Mouse (Mus musculus) liver, embryonic 14.5 days (tissue): Measurements from ENCODE around the gene Rhbg. TPM values are rescaled to one million over a fixed set of nuclear protein-coding genes. Genes with fewer than 3 reads are reported as not detected.

Experiments used
- ATAC-seq: fragments of 200-750 bp; cut with Nextera tagmentation; 2 replicates; pipeline ENCODE4 v1.8.0; 2017; ENCODE audit warnings: moderate number of reproducible peaks, mild to moderate bottlenecking, moderate library complexity; ENCODE audit not compliant: insufficient read depth
- DNase-seq, 3 experiments: peaks; one replicate each; pipeline ENCODE4 v3.0.0-alpha.2; 2012 to 2013; ENCODE audit warnings: low read depth in 3 of 3, low spot score in 3 of 3
- H3K27ac ChIP-seq: fragments of 300-500 bp; sonication (generic); 2 replicates; pipeline ENCODE4 v1.5.1; 2014; ENCODE audit warnings: moderate library complexity, mild to moderate bottlenecking, control low read depth, inconsistent platforms
- H3K27me3 ChIP-seq: fragments of 300-500 bp; sonication (generic); 2 replicates; pipeline ENCODE4 v1.6.1; 2014; ENCODE audit warnings: mild to moderate bottlenecking, low read length, moderate library complexity; ENCODE audit not compliant: control insufficient read depth, insufficient read depth
- H3K36me3 ChIP-seq: fragments of 300-500 bp; sonication (generic); replicated peaks from 2 replicates; pipeline ENCODE4 v1.6.1; 2014; ENCODE audit warnings: low read depth; ENCODE audit not compliant: control insufficient read depth, insufficient read depth
- H3K4me1 ChIP-seq, 2 experiments: fragments of 200-500 bp in 1 of 2; fragments of 300-500 bp in 1 of 2; sonication (generic) in 1 of 2; replicated peaks; 2 replicates each; pipeline ENCODE4 v1.6.1; 2012 to 2014; ENCODE audit warnings: antibody characterized with exemption in 1 of 2, inconsistent platforms in 1 of 2, low read length in 1 of 2; ENCODE audit not compliant: control insufficient read depth in 2 of 2, insufficient read depth in 2 of 2
- H3K4me2 ChIP-seq: fragments of 300-500 bp; sonication (generic); 2 replicates; pipeline ENCODE4 v1.6.1; 2014; ENCODE audit warnings: low read depth, mild to moderate bottlenecking, control low read depth, moderate library complexity
- H3K4me3 ChIP-seq, 2 experiments: fragments of 200-500 bp in 1 of 2; fragments of 300-500 bp in 1 of 2; sonication (generic) in 1 of 2; 2 replicates each; pipeline ENCODE4 v1.5.1; 2012 to 2014; ENCODE audit warnings: low read depth in 2 of 2, low read length in 2 of 2, mild to moderate bottlenecking in 2 of 2, control low read depth in 1 of 2, inconsistent platforms in 1 of 2, moderate library complexity in 1 of 2; ENCODE audit not compliant: insufficient read depth in 1 of 2
- H3K9ac ChIP-seq: fragments of 300-500 bp; sonication (generic); replicated peaks from 2 replicates; pipeline ENCODE4 v1.6.1; 2014; ENCODE audit warnings: mild to moderate bottlenecking, control low read depth, moderate library complexity
- H3K9me3 ChIP-seq: fragments of 300-500 bp; sonication (generic); 2 replicates; pipeline ENCODE4 v1.6.1; 2016; ENCODE audit warnings: low read length, mixed read lengths; ENCODE audit not compliant: control insufficient read depth
- CTCF ChIP-seq: IDR thresholded peaks from 2 replicates; pipeline ENCODE4 v1.5.1; 2016; ENCODE audit warnings: antibody characterized with exemption, low read depth, control low read depth
- EP300 ChIP-seq: IDR thresholded peaks from 2 replicates; pipeline ENCODE4 v1.6.1; 2016; ENCODE audit warnings: antibody characterized with exemption, low read depth
- WGBS: fragments of 180-500 bp; shearing (Covaris S2); extraction: QIAGEN DNeasy Blood & Tissue Kit; methylation state at CpG from one replicate; pipeline ENCODE4 v1.1.7; 2014; ENCODE audit not compliant: insufficient replicate concordance; 5-methylcytosine and 5-hydroxymethylcytosine counted together
- polyA plus RNA-seq, 2 experiments: library from polyadenylated mRNA; depleted of rRNA in 1 of 2; stranded (reverse) in 1 of 2; unstranded in 1 of 2; fragments of >200 nt; fragmentation: Nextera tagmentation in 1 of 2; extraction: Ambion mirVana in 1 of 2; gene quantifications; 2 replicates each; pipeline versions ENCODE4 v1.2.1 to v1.2.3; 2012 to 2014

Rhbg gene
- polyA plus RNA-seq, 2 experiments = 5.6 to 7.6 TPM

DNA sequence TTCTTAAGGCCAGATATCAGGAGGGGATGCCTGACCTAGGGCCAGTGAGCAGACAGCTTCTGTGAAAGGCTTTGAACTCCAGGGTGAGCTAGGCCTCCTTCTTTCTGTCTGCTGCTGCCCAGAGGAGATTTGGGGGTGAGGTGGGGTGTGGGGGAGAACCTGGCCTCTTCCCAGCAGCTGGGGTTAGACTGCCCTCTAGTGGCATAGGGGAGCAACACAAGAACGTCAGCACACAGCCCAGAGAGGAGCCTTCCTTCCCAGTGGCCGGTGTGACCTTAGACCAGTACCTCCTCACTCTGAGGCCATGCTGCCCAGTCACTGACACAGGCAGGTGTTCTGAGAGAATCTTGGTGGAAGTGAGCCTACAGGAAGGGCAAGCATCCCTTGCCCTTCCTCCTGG lies 10.4 kb downstream of the Rhbg start:
- Histone ChIP-seq H3K4me1 (no peaks in the 10 kb centered on the region), H3K27ac (no peak overlapping the region), H3K36me3 (no peaks in the 10 kb centered on the region), H3K4me3 (no peak overlapping the region), H3K9ac (no peak overlapping the region), H3K4me2 (no peak overlapping the region), H3K27me3 (peaks cover 35% of the 10 kb centered on the region), H3K9me3 (no peaks in the 10 kb centered on the region)
- TF ChIP-seq CTCF = peak; percentile 91
- no peak for TF ChIP-seq EP300
- no peak for ATAC-seq
- WGBS = 15% methylated on average over 2 of the region's 2 CpGs
- peak in 1 of 3 experiments; percentile 28 for DNase-seq

- H3K4me1 ChIP-seq = no peaks in the 10 kb centered on the region
- no peak overlapping the region for H3K9ac ChIP-seq
- no peak overlapping the region for H3K27ac ChIP-seq
- ATAC-seq = no peak
- TF ChIP-seq CTCF (peak; percentile 89), EP300 (no peak)
- no peaks in the 10 kb centered on the region for H3K36me3 ChIP-seq
- no peak overlapping the region for H3K4me2 ChIP-seq
- peaks cover 43% of the 10 kb centered on the region for H3K27me3 ChIP-seq
- no peaks in the 10 kb centered on the region for H3K9me3 ChIP-seq
- 2% methylated on average over 13 of the region's 13 CpGs for WGBS
- peak; percentile 28 to 40 (median 29) for DNase-seq
- H3K4me3 ChIP-seq = no peak overlapping the region
Measured at GRCm38 (mm10) chr3:88242531-88242930, 12.0 kb downstream of the Rhbg start.

GRCm38 (mm10) chr3:88241045-88241786 lies 13.3 kb downstream of the Rhbg start:
- H3K27ac ChIP-seq = no peak overlapping the region
- no peak for DNase-seq
- H3K36me3 ChIP-seq = no peaks in the 10 kb centered on the region
- no peak overlapping the region for H3K9ac ChIP-seq
- peaks cover 46% of the 10 kb centered on the region for H3K27me3 ChIP-seq
- no peak for ATAC-seq
- TF ChIP-seq CTCF (no peak), EP300 (no peak)
- no peak overlapping the region for H3K4me2 ChIP-seq
- 4% methylated on average over 48 of the region's 48 CpGs for WGBS
- no peak overlapping the region for H3K4me3 ChIP-seq
- H3K4me1 ChIP-seq = no peaks in the 10 kb centered on the region
- H3K9me3 ChIP-seq = no peaks in the 10 kb centered on the region

- DNase-seq = no peak
- H3K9ac ChIP-seq = no peak overlapping the region
- no peaks in the 10 kb centered on the region for H3K36me3 ChIP-seq
- no peak overlapping the region for H3K4me2 ChIP-seq
- peaks cover 46% of the 10 kb centered on the region for H3K27me3 ChIP-seq
- 31% methylated on average over 4 of the region's 4 CpGs for WGBS
- H3K27ac ChIP-seq = no peak overlapping the region
- H3K4me1 ChIP-seq = no peaks in the 10 kb centered on the region
- no peak for TF ChIP-seq EP300
- TF ChIP-seq CTCF = no peak
- ATAC-seq = no peak
- H3K4me3 ChIP-seq = no peak overlapping the region
- no peaks in the 10 kb centered on the region for H3K9me3 ChIP-seq
Measured at GRCm38 (mm10) chr3:88239446-88239845, 15.1 kb downstream of the Rhbg start.

GRCm38 (mm10) chr3:88238866-88239391 lies 15.6 kb downstream of the Rhbg start:
- WGBS = 30% methylated on average over 8 of the region's 8 CpGs
- Histone ChIP-seq H3K9ac (no peak overlapping the region), H3K27me3 (peaks cover 46% of the 10 kb centered on the region), H3K4me3 (no peak overlapping the region), H3K27ac (no peak overlapping the region), H3K36me3 (no peaks in the 10 kb centered on the region), H3K9me3 (no peaks in the 10 kb centered on the region), H3K4me2 (no peak overlapping the region), H3K4me1 (no peaks in the 10 kb centered on the region)
- ATAC-seq = no peak
- TF ChIP-seq CTCF (no peak), EP300 (no peak)
- DNase-seq = no peak
